Mouse (Mus musculus) central nervous system, embryonic 18 days (tissue): ENCODE data around the gene Tead4. TPM values are rescaled to one million over a fixed set of nuclear protein-coding genes. Genes with fewer than 3 reads are reported as not detected.

Experiments used
- polyA plus RNA-seq: library from polyadenylated mRNA; depleted of rRNA; stranded (reverse); fragments of >200 nt; gene quantifications from 2 replicates; pipeline ENCODE4 v1.2.3, GENCODE M21; 2012; rRNA removed

Gene Tead4
- 0.28 and 0.35 TPM in 2 replicates for polyA plus RNA-seq

GRCm38 (mm10) chr6:128300134-128301001 lies at the start of gene Tead4:
Tead4 (minus strand) TSS chr6:128300823.

Other genes with a start within 250 kb of the Tead4 start
- gene Tspan9, start 157.2 kb downstream of the Tead4 start, polyA plus RNA-seq = 65.0 and 81.3 TPM in 2 replicates
- gene Tulp3, start 55.0 kb upstream of the Tead4 start, polyA plus RNA-seq = 30.7 and 32.8 TPM in 2 replicates
- gene Rhno1, start 62.1 kb upstream of the Tead4 start, polyA plus RNA-seq = 23.1 and 28.6 TPM in 2 replicates
- gene Foxm1, start 62.1 kb upstream of the Tead4 start, polyA plus RNA-seq = 16.4 and 17.9 TPM in 2 replicates
- gene Tex52, start 74.6 kb upstream of the Tead4 start, polyA plus RNA-seq = 0.41 and 0.94 TPM in 2 replicates
- not detected in 2 replicates for gene Gm44596, start 74.7 kb upstream of the Tead4 start, polyA plus RNA-seq
- gene Nrip2, start 98.5 kb upstream of the Tead4 start, polyA plus RNA-seq = 8.2 and 8.7 TPM in 2 replicates
- 23.6 and 26.3 TPM in 2 replicates for gene Itfg2, start 124.1 kb upstream of the Tead4 start, polyA plus RNA-seq
- 229 and 238 TPM in 2 replicates for gene Fkbp4, start 137.9 kb upstream of the Tead4 start, polyA plus RNA-seq
- 0.04 and 0.29 TPM in 2 replicates for gene Pzp, start 225.9 kb upstream of the Tead4 start, polyA plus RNA-seq